Mouse (Mus musculus) large intestine, adult 2 months (tissue): ENCODE measurements at regions not wholly inside any gene's neighbourhood (a gene's known extent, or its start where the extent isn't known, plus 50 kb on each side); places are given as distances from the start of the nearest gene placed in this dataset.
A peak's percentile ranks its signal among the peaks of the same experiment; 100 is the strongest.
"Not testable (repeated sequence)": the region's sequence is repeated elsewhere in the genome, so short reads cannot be mapped to it uniquely, and the experiment has no call there.

Experiments used
- DNase-seq: peaks from one replicate; pipeline ENCODE4 v3.0.0-alpha.2; 2012; ENCODE audit warnings: low read depth, low spot score
- WGBS: fragments of 180-500 bp; shearing (Covaris S2); methylation state at CpG from one replicate; pipeline ENCODE4 v1.1.7; 2018; 5-methylcytosine and 5-hydroxymethylcytosine counted together

- DNase-seq: no peak
- 82% methylated on average over 3 of the region's 3 CpGs for WGBS
These were observed 621.3 kb downstream of the Tecrl start for GRCm38 (mm10) chr5:82733707-82734106.

GRCm38 (mm10) chr5:82728240-82728639 lies 626.8 kb downstream of the Tecrl start:
- DNase-seq: no peak
- 54% methylated on average over 2 of the region's 2 CpGs for WGBS

GRCm38 (mm10) chr5:82727250-82728003 lies 627.6 kb downstream of the Tecrl start:
- 20% methylated on average over 11 of the region's 11 CpGs for WGBS
- DNase-seq: peak; percentile 32

- 84% methylated on average over 1 of the region's 1 CpGs for WGBS
- no peak for DNase-seq
These were observed 639.3 kb downstream of the Tecrl start for GRCm38 (mm10) chr5:82715705-82716104.

GRCm38 (mm10) chr5:82699666-82700065 lies 655.3 kb downstream of the Tecrl start:
- not testable (repeated sequence) for DNase-seq

GRCm38 (mm10) chr5:82698942-82699341 lies 656.1 kb downstream of the Tecrl start:
- no peak for DNase-seq
- 81% methylated on average over 1 of the region's 1 CpGs for WGBS

GRCm38 (mm10) chr5:82683437-82683836 lies 671.6 kb downstream of the Tecrl start:
- DNase-seq: no peak
- WGBS: 80% methylated on average over 1 of the region's 1 CpGs

GRCm38 (mm10) chr5:82664121-82664520 lies 690.9 kb downstream of the Tecrl start:
- DNase-seq: no peak
- WGBS: 95% methylated on average over 1 of the region's 1 CpGs

- not testable (repeated sequence) for DNase-seq
- whole genome bisulfite sequencing: 90% methylated on average over 23 of the region's 23 CpGs
These were observed 701.4 kb downstream of the Tecrl start for GRCm38 (mm10) chr5:82653637-82654036.

- 62% methylated on average over 1 of the region's 1 CpGs for WGBS
- DNase-seq: no peak
These were observed 734.9 kb downstream of the Tecrl start for GRCm38 (mm10) chr5:82620056-82620455.
